Mouse (Mus musculus) gastrocnemius, adult 2 months (tissue): ENCODE data around the gene Cacng8. TPM values are rescaled to one million over a fixed set of nuclear protein-coding genes. Genes with fewer than 3 reads are reported as not detected.

ENCODE experiments used
- DNase-seq: peaks from one replicate; pipeline ENCODE4 v3.0.0; 2022
- H3K27ac ChIP-seq: fragments of 200-600 bp; 2 replicates; pipeline ENCODE4 v1.8.1; 2022; ENCODE audit warnings: mild to moderate bottlenecking
- H3K4me3 ChIP-seq: fragments of 200-600 bp; 2 replicates; pipeline ENCODE4 v1.8.1; 2022; ENCODE audit warnings: mild to moderate bottlenecking, moderate library complexity
- CTCF ChIP-seq: fragments of 200-600 bp; IDR thresholded peaks from 2 replicates; pipeline ENCODE4 v1.8.1; 2022; ENCODE audit warnings: antibody characterized with exemption, mild to moderate bottlenecking, moderate library complexity
- intact Hi-C: fragments of 180-260 bp; cut with DNase I; formaldehyde crosslinking; loops from one replicate; pipeline ENCODE4 v1.15.1; 2025
- microRNA-seq: library from miRNA; unstranded; fragments of <30 nt; microRNA quantifications from one replicate; pipeline ENCODE4 v1.2.0, GENCODE M21; 2021
- total RNA-seq, 2 experiments: library from RNA; stranded (reverse); gene quantifications; 2 replicates each; pipeline ENCODE4 v1.2.3; 2021

Gene Cacng8
- total RNA-seq, 2 experiments from 2014 or later = not detected

DNA sequence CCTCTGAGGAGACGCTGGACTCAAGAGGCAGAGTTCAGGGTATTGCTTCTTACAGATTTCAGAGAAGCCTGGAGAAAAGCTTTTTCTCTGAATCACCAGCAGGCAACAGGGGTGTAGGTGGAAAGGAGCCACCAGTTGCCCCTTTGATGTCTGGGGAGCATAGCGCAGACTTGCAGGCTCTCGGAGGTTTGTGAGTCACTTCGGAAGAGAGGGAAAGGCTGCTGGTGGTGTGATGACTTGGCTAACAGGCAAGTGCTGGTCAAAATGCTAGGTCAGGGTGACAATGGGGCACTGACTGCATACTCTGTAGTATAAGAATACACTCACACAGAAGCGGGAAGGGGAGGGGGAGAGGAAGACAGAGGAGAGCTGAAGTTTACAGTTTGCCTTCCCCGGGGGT is 60.7 kb downstream of the Cacng8 start:
- no peak for TF ChIP-seq CTCF
- intact Hi-C loops = no loop called here
- no peak overlapping the region for H3K27ac ChIP-seq
- H3K4me3 ChIP-seq = no peak overlapping the region
- DNase-seq = no peak

DNA sequence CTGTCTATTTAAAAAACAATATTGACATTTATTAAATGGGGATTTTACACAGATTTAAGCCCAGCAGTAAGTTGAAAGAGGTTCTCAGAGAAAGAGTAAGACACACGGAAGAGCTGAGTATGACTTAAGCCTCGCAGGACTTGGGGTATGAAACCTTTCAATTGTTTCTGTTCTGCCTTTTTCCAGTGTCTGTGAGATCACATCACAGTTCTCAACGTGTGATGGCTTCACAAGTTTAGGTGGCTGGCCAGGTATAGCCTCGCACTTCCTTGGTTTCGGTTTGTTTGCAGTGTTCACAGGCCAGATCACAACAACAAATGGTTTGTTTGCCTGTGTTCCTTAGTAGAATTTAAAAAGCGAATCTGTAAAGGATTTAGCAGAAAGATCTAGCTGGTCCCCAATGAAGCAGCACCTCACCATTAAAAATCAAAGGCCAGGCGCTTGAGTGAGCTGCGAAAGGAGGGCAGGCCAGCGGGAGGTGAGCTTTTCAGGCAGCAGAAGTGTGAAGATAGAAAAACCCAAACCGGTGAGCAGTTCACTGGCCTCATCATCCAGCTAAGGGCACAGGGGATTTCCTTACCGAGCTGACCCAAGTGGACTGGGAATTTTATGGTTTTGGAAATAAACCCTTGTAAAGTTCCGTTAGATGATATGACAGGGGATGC is 62.5 kb downstream of the Cacng8 start:
- intact Hi-C loops = no loop called here
- Histone ChIP-seq H3K4me3 (no peak overlapping the region), H3K27ac (no peak overlapping the region)
- TF ChIP-seq CTCF = no peak
- no peak for DNase-seq

DNA sequence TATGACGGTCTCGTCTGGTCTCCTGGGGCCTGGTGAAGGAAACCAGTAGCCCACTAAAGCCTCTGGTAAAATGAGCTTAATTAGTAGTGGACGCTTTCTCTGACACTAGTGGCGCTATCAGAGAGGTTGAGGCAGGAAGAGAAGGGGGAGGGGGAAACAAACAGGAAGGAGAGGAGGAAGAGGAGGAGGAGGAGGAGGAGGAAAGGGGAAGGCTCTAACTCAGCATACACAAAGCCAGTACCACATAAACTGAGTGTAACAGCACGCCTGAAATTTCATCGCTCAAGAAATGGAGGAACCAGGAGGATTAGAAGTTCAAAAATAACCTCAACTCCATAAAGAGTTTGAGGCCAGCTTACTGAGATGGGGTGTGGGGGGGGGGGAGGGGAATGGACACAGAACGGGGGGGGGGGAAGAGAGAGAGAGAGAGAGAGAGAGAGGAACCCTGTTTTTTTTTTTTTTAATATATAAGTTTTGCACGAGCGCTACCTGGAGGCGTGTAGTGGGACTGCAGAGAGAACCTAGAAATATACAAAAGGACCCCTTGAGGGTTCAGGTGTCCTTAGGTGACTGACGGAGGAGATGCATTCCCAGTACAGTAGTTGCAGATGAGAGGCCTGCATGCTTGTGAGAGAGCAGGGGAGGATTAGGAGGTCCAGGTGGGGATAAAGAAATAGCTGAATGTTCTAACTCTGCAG is 63.2 kb downstream of the Cacng8 start:
- DNase-seq = no peak
- no peak overlapping the region for H3K27ac ChIP-seq
- intact Hi-C loops = no loop called here
- TF ChIP-seq CTCF = peak; percentile 37
- no peak overlapping the region for H3K4me3 ChIP-seq

DNA sequence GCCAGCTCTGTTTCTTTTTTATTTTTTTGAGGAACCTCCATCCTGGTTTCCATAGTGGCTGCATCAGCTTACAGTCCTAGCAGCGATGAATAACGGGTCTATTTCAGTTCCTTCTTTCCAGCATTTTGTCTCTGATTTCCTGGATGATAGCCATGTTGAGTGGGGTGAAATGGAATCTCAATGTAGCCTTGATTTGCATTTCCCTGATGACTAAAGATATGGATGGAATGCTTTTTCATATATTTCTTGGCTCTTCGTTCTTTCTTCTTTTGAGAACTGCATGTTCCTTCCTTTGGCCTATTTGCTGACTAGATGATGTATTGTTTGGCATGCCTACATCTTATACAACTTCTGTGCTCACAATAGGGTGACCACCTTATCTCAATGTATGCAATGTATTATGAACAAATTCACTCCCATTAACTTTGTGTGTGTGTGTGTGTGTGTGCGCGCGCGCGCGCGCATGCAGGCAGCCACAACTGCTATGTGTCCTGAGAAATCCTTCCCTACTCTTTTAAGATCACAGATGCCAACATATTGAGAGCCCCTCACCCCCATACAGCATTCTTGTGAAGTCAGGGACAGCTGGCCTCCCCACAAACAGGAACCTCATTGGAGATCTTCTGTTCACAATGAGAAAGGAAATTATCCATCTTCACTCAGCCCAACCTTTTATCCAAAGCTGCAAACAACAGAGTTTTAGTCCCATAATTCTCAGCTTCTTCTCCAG is 66.8 kb downstream of the Cacng8 start:
- DNase-seq = no peak
- H3K4me3 ChIP-seq = no peak overlapping the region
- TF ChIP-seq CTCF = no peak
- intact Hi-C loops = no loop called here
- H3K27ac ChIP-seq = no peak overlapping the region

DNA sequence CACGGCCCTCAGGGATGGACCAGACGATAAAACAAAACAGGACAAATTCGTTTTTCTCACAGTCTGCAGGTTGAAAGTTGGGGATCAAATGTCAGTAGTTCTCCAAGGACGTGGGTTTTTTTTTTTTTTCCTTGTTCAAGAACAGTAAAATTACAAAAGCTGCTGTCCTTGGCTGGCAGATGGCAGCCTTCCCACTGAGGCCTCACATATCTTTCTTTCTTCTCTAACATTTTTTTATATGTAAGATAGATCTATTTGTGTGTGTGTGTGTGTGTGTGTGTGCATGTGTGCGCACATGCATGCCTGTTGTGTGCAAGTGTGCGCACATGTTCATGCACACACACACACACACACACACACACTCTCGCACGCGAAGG is 67.3 kb downstream of the Cacng8 start:
- no peak overlapping the region for H3K27ac ChIP-seq
- no peak overlapping the region for H3K4me3 ChIP-seq
- DNase-seq = no peak
- intact Hi-C loops = no loop called here
- no peak for TF ChIP-seq CTCF

DNA sequence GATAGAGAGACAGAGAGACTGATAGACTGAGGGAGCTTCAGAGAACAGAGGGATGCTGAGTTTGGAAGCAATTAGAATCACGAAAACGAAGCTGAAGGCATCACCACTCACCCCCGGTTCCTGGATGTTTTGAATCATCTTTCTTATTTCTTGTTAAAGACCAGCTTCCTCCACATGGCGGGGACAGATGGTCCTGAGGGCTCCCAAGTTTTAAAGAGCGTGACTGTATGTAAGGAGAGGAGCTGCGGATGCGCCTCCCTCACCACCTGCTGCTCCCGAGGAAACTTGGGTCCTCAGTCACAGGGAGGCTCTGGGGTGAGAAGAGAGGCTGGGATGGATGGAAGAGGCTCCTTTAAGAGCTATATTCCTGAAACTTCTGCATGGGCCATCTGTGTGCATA is 69.8 kb downstream of the Cacng8 start:
- no peak for DNase-seq
- no peak overlapping the region for H3K4me3 ChIP-seq
- no peak overlapping the region for H3K27ac ChIP-seq
- TF ChIP-seq CTCF = no peak
- intact Hi-C loops = no loop called here

DNA sequence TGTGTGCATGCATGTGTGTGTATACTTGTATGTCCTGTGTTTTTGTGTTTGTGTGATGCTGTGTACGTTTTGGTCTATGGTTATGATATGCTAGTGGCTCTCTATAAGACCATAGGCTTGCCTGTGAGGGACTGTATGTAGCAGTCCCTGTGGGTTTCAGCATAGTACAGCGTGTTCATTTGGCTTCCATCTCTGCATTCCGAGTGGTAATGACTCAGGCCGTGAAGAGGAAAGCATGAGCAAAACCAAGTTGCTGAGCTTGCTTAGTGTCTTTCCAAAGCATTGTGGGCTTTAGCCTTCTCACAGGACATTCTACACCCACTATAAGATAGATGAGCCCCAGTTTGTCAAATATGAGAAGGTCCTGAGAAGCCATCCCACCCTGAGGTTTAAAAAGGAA is 72.8 kb downstream of the Cacng8 start:
- Histone ChIP-seq H3K27ac (0 out of 2 replicates have a peak overlapping the region, but pooled peaks have one; percentile 13), H3K4me3 (no peak overlapping the region)
- intact Hi-C loops = no loop called here
- DNase-seq = no peak
- TF ChIP-seq CTCF = no peak

Small RNA genes lying within 50 kb of the gene (microRNA-seq; reads per million reads assigned to microRNA genes)
- gene Gm23450 = not detected

Other genes with a start within 250 kb of the Cacng8 start
- not detected for gene AU018091, start 221.5 kb upstream of the Cacng8 start, total RNA-seq
- not detected for gene Nlrp12, start 140.9 kb upstream of the Cacng8 start, total RNA-seq
- gene Myadm, start 101.6 kb upstream of the Cacng8 start, total RNA-seq = 10 to 100 TPM; 17.8 to 37.2 TPM
- gene Prkcg, start 101.5 kb upstream of the Cacng8 start, total RNA-seq = under 1 TPM; 0.78 to 0.84 TPM
- 10 to 100 TPM in 1 of 2 experiments, 1 to 10 TPM in 1; 8.4 to 16.2 TPM for gene Cacng7, start 57.7 kb upstream of the Cacng8 start, total RNA-seq
- 100 to 1,000 TPM; 102 to 120 TPM for gene Cacng6, start 33.5 kb downstream of the Cacng8 start, total RNA-seq
- not detected for gene Tarm1, start 111.9 kb downstream of the Cacng8 start, total RNA-seq
- not detected for gene Oscar, start 225.5 kb downstream of the Cacng8 start, total RNA-seq
- gene Ndufa3, start 226.7 kb downstream of the Cacng8 start, total RNA-seq = 1,000 to 10,000 TPM in 1 of 2 experiments, 100 to 1,000 TPM in 1; 931 to 1,252 TPM
- 10 to 100 TPM; 14.0 to 16.2 TPM for gene Tfpt, start 239.2 kb downstream of the Cacng8 start, total RNA-seq
- 10 to 100 TPM; 20.8 to 22.1 TPM for gene Prpf31, start 239.3 kb downstream of the Cacng8 start, total RNA-seq